Mouse (Mus musculus): Measurements from ENCODE around the gene Rps2. TPM values are rescaled to one million over a fixed set of nuclear protein-coding genes. Genes with fewer than 3 reads are reported as not detected.

Gene Rps2
- polyA plus RNA-seq, 1 experiment from 2014 or later = 1,633 TPM

GRCm38 (mm10) chr17:24761121-24761520 is 43.2 kb downstream of the Rps2 start:
- H3K36me3 ChIP-seq (ENCODE audit: control insufficient read depth, insufficient read depth, low read length) = no peaks in the 10 kb centered on the region
- DNase-seq (ENCODE audit: low spot score) (peak; percentile 74), ATAC-seq (ENCODE audit: insufficient number of reproducible peaks, low FRiP score, low TSS enrichment, low read depth) (0 out of 2 replicates have a peak, but pooled peaks have one; percentile 61)
- H3K27ac ChIP-seq (replicated peaks; ENCODE audit: low read depth, low read length) = peak overlapping the region; percentile 70
- WGBS = 23% methylated on average over 5 of the region's 5 CpGs
- no peaks in the 10 kb centered on the region; the same call in 1 of the 2 replicates for H3K9me3 ChIP-seq (ENCODE audit: control insufficient read depth, low read length)
- H3K4me3 ChIP-seq (ENCODE audit: low read depth, low read length) = no peak overlapping the region
- no peak overlapping the region for H3K9ac ChIP-seq (ENCODE audit: low read length)
- no peaks in the 10 kb centered on the region for H3K27me3 ChIP-seq (ENCODE audit: control insufficient read depth, insufficient read depth, low read length)
- no peak overlapping the region for H3K4me2 ChIP-seq (ENCODE audit: low read depth, severe bottlenecking)
- peaks cover 16% of the 10 kb centered on the region for H3K4me1 ChIP-seq (ENCODE audit: control insufficient read depth, insufficient read depth, low read length)

- Histone ChIP-seq H3K9ac (ENCODE audit: low read length) (0 out of 2 replicates have a peak overlapping the region, but pooled peaks have one; percentile 12), H3K4me2 (ENCODE audit: low read depth, severe bottlenecking) (no peak overlapping the region), H3K9me3 (ENCODE audit: control insufficient read depth, low read length) (no peaks in the 10 kb centered on the region; the same call in 1 of the 2 replicates), H3K36me3 (ENCODE audit: control insufficient read depth, insufficient read depth, low read length) (no peaks in the 10 kb centered on the region), H3K4me3 (ENCODE audit: low read depth, low read length) (no peak overlapping the region), H3K4me1 (ENCODE audit: control insufficient read depth, insufficient read depth, low read length) (peaks cover 17% of the 10 kb centered on the region), H3K27ac (replicated peaks; ENCODE audit: low read depth, low read length) (no peak overlapping the region), H3K27me3 (ENCODE audit: control insufficient read depth, insufficient read depth, low read length) (no peaks in the 10 kb centered on the region)
- no peak for ATAC-seq (ENCODE audit: insufficient number of reproducible peaks, low FRiP score, low TSS enrichment, low read depth)
- DNase-seq (ENCODE audit: low spot score) = no peak
- 53% methylated on average over 21 of the region's 22 CpGs for WGBS
Observed at GRCm38 (mm10) chr17:24765016-24765905, 47.3 kb downstream of the Rps2 start.

GRCm38 (mm10) chr17:24766266-24766875 is 48.5 kb downstream of the Rps2 start:
- WGBS = 32% methylated on average over 12 of the region's 12 CpGs
- no peak overlapping the region for H3K27ac ChIP-seq (replicated peaks; ENCODE audit: low read depth, low read length)
- H3K27me3 ChIP-seq (ENCODE audit: control insufficient read depth, insufficient read depth, low read length) = no peaks in the 10 kb centered on the region
- ATAC-seq (ENCODE audit: insufficient number of reproducible peaks, low FRiP score, low TSS enrichment, low read depth) (no peak), DNase-seq (ENCODE audit: low spot score) (no peak)
- H3K9me3 ChIP-seq (ENCODE audit: control insufficient read depth, low read length) = no peaks in the 10 kb centered on the region
- no peak overlapping the region for H3K9ac ChIP-seq (ENCODE audit: low read length)
- no peaks in the 10 kb centered on the region for H3K36me3 ChIP-seq (ENCODE audit: control insufficient read depth, insufficient read depth, low read length)
- no peak overlapping the region for H3K4me3 ChIP-seq (ENCODE audit: low read depth, low read length)
- H3K4me1 ChIP-seq (ENCODE audit: control insufficient read depth, insufficient read depth, low read length) = peaks cover 13% of the 10 kb centered on the region
- no peak overlapping the region for H3K4me2 ChIP-seq (ENCODE audit: low read depth, severe bottlenecking)

- H3K4me2 ChIP-seq (ENCODE audit: low read depth, severe bottlenecking) = no peak overlapping the region
- H3K9me3 ChIP-seq (ENCODE audit: control insufficient read depth, low read length) = no peaks in the 10 kb centered on the region
- WGBS = 45% methylated on average over 3 of the region's 3 CpGs
- no peaks in the 10 kb centered on the region for H3K36me3 ChIP-seq (ENCODE audit: control insufficient read depth, insufficient read depth, low read length)
- ATAC-seq (ENCODE audit: insufficient number of reproducible peaks, low FRiP score, low TSS enrichment, low read depth) = no peak
- H3K27me3 ChIP-seq (ENCODE audit: control insufficient read depth, insufficient read depth, low read length) = no peaks in the 10 kb centered on the region
- peaks cover 7% of the 10 kb centered on the region for H3K4me1 ChIP-seq (ENCODE audit: control insufficient read depth, insufficient read depth, low read length)
- DNase-seq (ENCODE audit: low spot score) = no peak
- no peak overlapping the region for H3K27ac ChIP-seq (replicated peaks; ENCODE audit: low read depth, low read length)
- no peak overlapping the region for H3K4me3 ChIP-seq (ENCODE audit: low read depth, low read length)
- H3K9ac ChIP-seq (ENCODE audit: low read length) = no peak overlapping the region
Observed at GRCm38 (mm10) chr17:24769146-24769545, 51.2 kb downstream of the Rps2 start.

Other genes starting within 250 kb of the Rps2 start
- gene E4f1, start 247.8 kb upstream of the Rps2 start, polyA plus RNA-seq (2014; fragmentation: Nextera tagmentation; extraction: Ambion mirVana) = 23.9 and 26.3 TPM in 2 replicates
- 64.1 and 67.3 TPM in 2 replicates for gene Pgp, start 247.7 kb upstream of the Rps2 start, polyA plus RNA-seq (2014; fragmentation: Nextera tagmentation; extraction: Ambion mirVana)
- gene Bricd5, start 244.2 kb upstream of the Rps2 start, polyA plus RNA-seq (2014; fragmentation: Nextera tagmentation; extraction: Ambion mirVana) = 0.21 and 0.51 TPM in 2 replicates
- gene Mlst8, start 239.0 kb upstream of the Rps2 start, polyA plus RNA-seq (2014; fragmentation: Nextera tagmentation; extraction: Ambion mirVana) = 30.3 and 36.2 TPM in 2 replicates
- gene Caskin1, start 229.5 kb upstream of the Rps2 start, polyA plus RNA-seq (2014; fragmentation: Nextera tagmentation; extraction: Ambion mirVana) = 2.3 and 2.5 TPM in 2 replicates
- 89.3 and 102 TPM in 2 replicates for gene Traf7, start 190.2 kb upstream of the Rps2 start, polyA plus RNA-seq (2014; fragmentation: Nextera tagmentation; extraction: Ambion mirVana)
- gene Rab26, start 183.9 kb upstream of the Rps2 start, polyA plus RNA-seq (2014; fragmentation: Nextera tagmentation; extraction: Ambion mirVana) = 1.8 and 3.1 TPM in 2 replicates
- gene Pkd1, start 168.3 kb upstream of the Rps2 start, polyA plus RNA-seq (2014; fragmentation: Nextera tagmentation; extraction: Ambion mirVana) = 20.8 and 22.5 TPM in 2 replicates
- 62.7 and 66.8 TPM in 2 replicates for gene Tsc2, start 85.5 kb upstream of the Rps2 start, polyA plus RNA-seq (2014; fragmentation: Nextera tagmentation; extraction: Ambion mirVana)
- 19.5 and 23.2 TPM in 2 replicates for gene Nthl1, start 85.4 kb upstream of the Rps2 start, polyA plus RNA-seq (2014; fragmentation: Nextera tagmentation; extraction: Ambion mirVana)
- gene Slc9a3r2, start 67.8 kb upstream of the Rps2 start, polyA plus RNA-seq (2014; fragmentation: Nextera tagmentation; extraction: Ambion mirVana) = 59.3 and 60.4 TPM in 2 replicates
- gene Npw, start 59.7 kb upstream of the Rps2 start, polyA plus RNA-seq (2014; fragmentation: Nextera tagmentation; extraction: Ambion mirVana) = 0.31 and 0.54 TPM in 2 replicates
- 36.3 and 42.0 TPM in 2 replicates for gene Zfp598, start 48.4 kb upstream of the Rps2 start, polyA plus RNA-seq (2014; fragmentation: Nextera tagmentation; extraction: Ambion mirVana)
- 6.6 and 6.9 TPM in 2 replicates for gene Syngr3, start 28.2 kb upstream of the Rps2 start, polyA plus RNA-seq (2014; fragmentation: Nextera tagmentation; extraction: Ambion mirVana)
- gene Gfer, start 22.0 kb upstream of the Rps2 start, polyA plus RNA-seq (2014; fragmentation: Nextera tagmentation; extraction: Ambion mirVana) = 53.0 and 63.3 TPM in 2 replicates
- gene Noxo1, start 21.9 kb upstream of the Rps2 start, polyA plus RNA-seq (2014; fragmentation: Nextera tagmentation; extraction: Ambion mirVana) = 1.5 and 1.7 TPM in 2 replicates
- 120 and 121 TPM in 2 replicates for gene Tbl3, start 10.5 kb upstream of the Rps2 start, polyA plus RNA-seq (2014; fragmentation: Nextera tagmentation; extraction: Ambion mirVana)
- gene Rnf151, start 53 bp upstream of the Rps2 start, polyA plus RNA-seq (2014; fragmentation: Nextera tagmentation; extraction: Ambion mirVana) = 0.16 TPM in 1 of 2 replicates, not detected in the other
- gene Ndufb10, start 6.4 kb downstream of the Rps2 start, polyA plus RNA-seq (2014; fragmentation: Nextera tagmentation; extraction: Ambion mirVana) = 211 and 216 TPM in 2 replicates
- gene Rpl3l, start 9.7 kb downstream of the Rps2 start, polyA plus RNA-seq (2014; fragmentation: Nextera tagmentation; extraction: Ambion mirVana) = not detected in 2 replicates
- 24.9 and 27.0 TPM in 2 replicates for gene Msrb1, start 18.5 kb downstream of the Rps2 start, polyA plus RNA-seq (2014; fragmentation: Nextera tagmentation; extraction: Ambion mirVana)
- 3.1 and 3.4 TPM in 2 replicates for gene Hs3st6, start 34.9 kb downstream of the Rps2 start, polyA plus RNA-seq (2014; fragmentation: Nextera tagmentation; extraction: Ambion mirVana)
- gene Meiob, start 86.2 kb downstream of the Rps2 start, polyA plus RNA-seq (2014; fragmentation: Nextera tagmentation; extraction: Ambion mirVana) = not detected in 2 replicates
- 27.2 and 28.8 TPM in 2 replicates for gene Hagh, start 122.0 kb downstream of the Rps2 start, polyA plus RNA-seq (2014; fragmentation: Nextera tagmentation; extraction: Ambion mirVana)
- gene Fahd1, start 132.2 kb downstream of the Rps2 start, polyA plus RNA-seq (2014; fragmentation: Nextera tagmentation; extraction: Ambion mirVana) = 16.6 and 18.5 TPM in 2 replicates
- 0.24 and 0.47 TPM in 2 replicates for gene Igfals, start 147.9 kb downstream of the Rps2 start, polyA plus RNA-seq (2014; fragmentation: Nextera tagmentation; extraction: Ambion mirVana)
- 65.1 and 66.0 TPM in 2 replicates for gene Nubp2, start 168.2 kb downstream of the Rps2 start, polyA plus RNA-seq (2014; fragmentation: Nextera tagmentation; extraction: Ambion mirVana)
- gene Spsb3, start 168.5 kb downstream of the Rps2 start, polyA plus RNA-seq (2014; fragmentation: Nextera tagmentation; extraction: Ambion mirVana) = 36.8 and 42.1 TPM in 2 replicates
- 20.5 and 20.8 TPM in 2 replicates for gene Eme2, start 177.0 kb downstream of the Rps2 start, polyA plus RNA-seq (2014; fragmentation: Nextera tagmentation; extraction: Ambion mirVana)
- gene Mrps34, start 177.0 kb downstream of the Rps2 start, polyA plus RNA-seq (2014; fragmentation: Nextera tagmentation; extraction: Ambion mirVana) = 82.3 and 84.8 TPM in 2 replicates
- 51.5 and 53.0 TPM in 2 replicates for gene Nme3, start 178.4 kb downstream of the Rps2 start, polyA plus RNA-seq (2014; fragmentation: Nextera tagmentation; extraction: Ambion mirVana)
- 31.0 and 32.0 TPM in 2 replicates for gene Mapk8ip3, start 218.9 kb downstream of the Rps2 start, polyA plus RNA-seq (2014; fragmentation: Nextera tagmentation; extraction: Ambion mirVana)
- 201 and 259 TPM in 2 replicates for gene Jpt2, start 242.6 kb downstream of the Rps2 start, polyA plus RNA-seq (2014; fragmentation: Nextera tagmentation; extraction: Ambion mirVana)

Data from limb, embryonic 11.5 days (tissue).